Mouse (Mus musculus) embryonic facial prominence, embryonic 11.5 days (tissue): ENCODE data around the gene Cyp1b1. TPM values are rescaled to one million over a fixed set of nuclear protein-coding genes. Genes with fewer than 3 reads are reported as not detected.

Experiments
- ATAC-seq: fragments of 200-750 bp; cut with Nextera tagmentation; replicated peaks from 2 replicates; pipeline ENCODE4 v1.8.0; 2017; ENCODE audit warnings: low read depth; ENCODE audit not compliant: insufficient number of reproducible peaks, low FRiP score, low TSS enrichment
- DNase-seq: peaks from one replicate; pipeline ENCODE4 v3.0.0-alpha.2; 2015; ENCODE audit warnings: low spot score
- H3K27ac ChIP-seq: fragments of 300-500 bp; sonication (generic); replicated peaks from 2 replicates; pipeline ENCODE4 v1.5.1; 2014; ENCODE audit warnings: mild to moderate bottlenecking, low read depth, low read length, control low read depth
- H3K27me3 ChIP-seq: fragments of 300-500 bp; sonication (generic); 2 replicates; pipeline ENCODE4 v1.6.1; 2014; ENCODE audit warnings: mild to moderate bottlenecking, low read length, moderate library complexity, mixed read lengths; ENCODE audit not compliant: control insufficient read depth, insufficient read depth
- H3K36me3 ChIP-seq: fragments of 300-500 bp; sonication (generic); replicated peaks from 2 replicates; pipeline ENCODE4 v1.6.1; 2014; ENCODE audit warnings: low read depth, mild to moderate bottlenecking, low read length, moderate library complexity, mixed read lengths; ENCODE audit not compliant: control insufficient read depth, insufficient read depth
- H3K4me1 ChIP-seq: fragments of 300-500 bp; sonication (generic); 2 replicates; pipeline ENCODE4 v1.6.1; 2014; ENCODE audit warnings: low read length, mixed read lengths; ENCODE audit not compliant: control insufficient read depth, insufficient read depth
- H3K4me2 ChIP-seq: fragments of 300-500 bp; sonication (generic); 2 replicates; pipeline ENCODE4 v1.6.1; 2014; ENCODE audit warnings: low read depth, mild to moderate bottlenecking, control low read depth, low read length, moderate library complexity
- H3K4me3 ChIP-seq: fragments of 300-500 bp; sonication (generic); 2 replicates; pipeline ENCODE4 v1.5.1; 2014; ENCODE audit warnings: low read depth, low read length, control low read depth
- H3K9ac ChIP-seq: fragments of 300-500 bp; sonication (generic); replicated peaks from 2 replicates; pipeline ENCODE4 v1.6.1; 2014; ENCODE audit warnings: mild to moderate bottlenecking, control low read depth, low read length
- H3K9me3 ChIP-seq: fragments of 300-500 bp; sonication (generic); replicated peaks from 2 replicates; pipeline ENCODE4 v1.6.1; 2016; ENCODE audit warnings: mild to moderate bottlenecking, low read length, inconsistent platforms, mixed read lengths; ENCODE audit not compliant: control insufficient read depth
- WGBS: fragments of 180-500 bp; shearing (Covaris S2); extraction: QIAGEN DNeasy Blood & Tissue Kit; methylation state at CpG from one replicate; pipeline ENCODE4 v1.1.7; 2014; 5-methylcytosine and 5-hydroxymethylcytosine counted together
- polyA plus RNA-seq: library from polyadenylated mRNA; unstranded; fragments of >200 nt; fragmentation: Nextera tagmentation; extraction: Ambion mirVana; gene quantifications from 2 replicates; pipeline ENCODE4 v1.2.1, GENCODE M21; 2014

Cyp1b1 gene
- polyA plus RNA-seq, 1 experiment from 2014 or later = 7.2 TPM

DNA sequence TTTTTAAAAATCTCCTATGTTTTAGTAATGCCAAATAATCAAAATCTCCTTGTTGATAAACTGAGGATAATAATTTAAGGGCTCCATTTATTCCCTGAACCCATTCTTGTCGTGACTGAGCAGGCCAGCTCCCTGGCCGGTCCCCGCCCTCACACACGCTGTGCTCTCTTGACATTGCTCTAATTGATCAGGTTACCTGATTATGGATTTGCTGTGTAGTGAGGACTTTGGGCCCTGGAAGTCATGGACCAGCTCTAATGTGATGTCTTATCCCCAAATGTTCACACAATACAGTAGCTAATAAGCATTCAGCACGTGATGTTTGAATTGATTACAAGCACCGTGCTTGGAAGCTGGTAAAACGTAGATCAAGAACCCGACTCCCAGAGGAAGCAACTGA lies 56.0 kb downstream of the Cyp1b1 start:
- ATAC-seq = no peak
- no peaks in the 10 kb centered on the region for H3K4me1 ChIP-seq
- no peaks in the 10 kb centered on the region for H3K9me3 ChIP-seq
- H3K36me3 ChIP-seq = no peaks in the 10 kb centered on the region
- no peak for DNase-seq
- 67% methylated on average over 8 of the region's 8 CpGs for WGBS
- no peak overlapping the region for H3K4me2 ChIP-seq
- H3K27me3 ChIP-seq = no peaks in the 10 kb centered on the region
- no peak overlapping the region for H3K4me3 ChIP-seq
- H3K27ac ChIP-seq = no peak overlapping the region
- no peak overlapping the region for H3K9ac ChIP-seq

GRCm38 (mm10) chr17:79658452-79658851 lies 56.4 kb downstream of the Cyp1b1 start:
- WGBS = 70% methylated on average over 3 of the region's 3 CpGs
- no peak for ATAC-seq
- Histone ChIP-seq H3K36me3 (no peaks in the 10 kb centered on the region), H3K4me3 (no peak overlapping the region), H3K27ac (no peak overlapping the region), H3K9me3 (no peaks in the 10 kb centered on the region), H3K4me2 (no peak overlapping the region), H3K27me3 (no peaks in the 10 kb centered on the region), H3K4me1 (no peaks in the 10 kb centered on the region), H3K9ac (no peak overlapping the region)
- no peak for DNase-seq

DNA sequence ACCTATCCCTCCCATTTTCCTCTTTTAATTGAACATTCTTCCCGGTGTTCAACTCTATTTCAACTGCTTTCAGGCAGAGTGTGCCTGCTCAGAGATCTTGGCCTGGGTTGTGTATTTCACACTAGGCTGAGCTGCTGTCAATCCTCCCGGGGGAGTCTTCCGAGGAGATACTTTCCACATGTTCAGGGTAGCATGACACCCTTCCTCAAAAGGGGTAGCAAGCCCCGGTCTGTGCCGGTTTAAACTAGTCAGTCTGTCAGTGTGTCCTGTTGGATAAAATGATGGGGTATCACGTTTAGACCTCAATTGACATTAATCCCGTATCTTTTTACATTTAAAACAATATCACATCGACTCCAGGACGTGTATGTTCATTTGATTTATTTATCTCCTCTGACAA lies 57.1 kb downstream of the Cyp1b1 start:
- DNase-seq (peak; percentile 41), ATAC-seq (no peak)
- Histone ChIP-seq H3K36me3 (no peaks in the 10 kb centered on the region), H3K4me1 (no peaks in the 10 kb centered on the region), H3K27ac (no peak overlapping the region), H3K9me3 (no peaks in the 10 kb centered on the region), H3K27me3 (no peaks in the 10 kb centered on the region), H3K9ac (no peak overlapping the region), H3K4me3 (no peak overlapping the region), H3K4me2 (no peak overlapping the region)
- WGBS = 52% methylated on average over 9 of the region's 9 CpGs

DNA sequence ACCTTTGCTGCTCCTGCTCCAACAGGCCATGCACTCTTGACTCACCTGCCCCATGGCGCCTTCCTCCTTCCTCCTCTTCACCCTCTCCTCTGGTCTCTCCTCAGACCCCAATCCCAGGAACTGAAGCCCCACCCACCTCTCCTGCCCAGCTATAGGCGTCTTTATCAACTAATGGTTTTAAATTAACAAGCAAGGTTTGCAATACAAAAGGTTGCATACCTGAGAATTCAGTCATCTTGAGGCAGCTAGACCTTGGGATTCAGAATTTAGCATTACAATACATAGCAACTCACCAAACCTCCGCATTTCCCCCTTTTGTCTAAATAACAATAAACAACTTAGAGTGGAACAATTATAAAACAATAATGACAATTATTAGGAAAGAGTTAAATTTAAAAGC lies 60.7 kb downstream of the Cyp1b1 start:
- Histone ChIP-seq H3K4me1 (no peaks in the 10 kb centered on the region), H3K36me3 (no peaks in the 10 kb centered on the region), H3K27me3 (no peaks in the 10 kb centered on the region), H3K9me3 (no peaks in the 10 kb centered on the region), H3K27ac (no peak overlapping the region), H3K4me2 (no peak overlapping the region), H3K9ac (no peak overlapping the region), H3K4me3 (no peak overlapping the region)
- DNase-seq = no peak
- 51% methylated on average over 3 of the region's 3 CpGs for WGBS
- ATAC-seq = no peak

- H3K4me2 ChIP-seq = no peak overlapping the region
- H3K4me1 ChIP-seq = no peaks in the 10 kb centered on the region
- DNase-seq (no peak), ATAC-seq (no peak)
- 78% methylated on average over 1 of the region's 1 CpGs for WGBS
- H3K9me3 ChIP-seq = no peaks in the 10 kb centered on the region
- H3K27ac ChIP-seq = no peak overlapping the region
- H3K27me3 ChIP-seq = no peaks in the 10 kb centered on the region
- no peak overlapping the region for H3K9ac ChIP-seq
- H3K36me3 ChIP-seq = no peaks in the 10 kb centered on the region
- H3K4me3 ChIP-seq = no peak overlapping the region
Observed at GRCm38 (mm10) chr17:79653171-79653570, 61.7 kb downstream of the Cyp1b1 start.

Other genes with a start within 250 kb of the Cyp1b1 start
- gene Rmdn2, start 103.2 kb downstream of the Cyp1b1 start, polyA plus RNA-seq = 9.5 and 9.7 TPM in 2 replicates
- gene Atl2, start 181.1 kb upstream of the Cyp1b1 start, polyA plus RNA-seq = 35.8 and 39.0 TPM in 2 replicates